Mouse (Mus musculus) thymus, adult 2 months (tissue): Measurements from ENCODE around the gene Prrt3. TPM values are rescaled to one million over a fixed set of nuclear protein-coding genes. Genes with fewer than 3 reads are reported as not detected.

Experiments
- DNase-seq: peaks from one replicate; pipeline ENCODE4 v3.0.0; 2021
- H3K27ac ChIP-seq: fragments of 200-500 bp; 2 replicates; pipeline ENCODE4 v1.5.1; 2012; ENCODE audit warnings: low read length, control low read depth; ENCODE audit not compliant: control insufficient read depth, insufficient read depth
- H3K27me3 ChIP-seq: fragments of 200-500 bp; 2 replicates; pipeline ENCODE4 v1.6.1; 2012; ENCODE audit warnings: mild to moderate bottlenecking, low read length, moderate library complexity, mixed read lengths; ENCODE audit not compliant: control insufficient read depth, insufficient read depth
- H3K36me3 ChIP-seq: fragments of 200-500 bp; 2 replicates; pipeline ENCODE4 v1.6.1; 2012; ENCODE audit warnings: mild to moderate bottlenecking, low read length, moderate library complexity; ENCODE audit not compliant: control insufficient read depth, insufficient read depth
- H3K4me1 ChIP-seq: fragments of 200-500 bp; replicated peaks from 2 replicates; pipeline ENCODE4 v1.6.1; 2012; ENCODE audit warnings: low read length; ENCODE audit not compliant: control insufficient read depth, insufficient read depth
- H3K4me3 ChIP-seq: fragments of 200-500 bp; 2 replicates; pipeline ENCODE4 v1.5.1; 2012; ENCODE audit warnings: mild to moderate bottlenecking, low read length, control low read depth, moderate library complexity; ENCODE audit not compliant: control insufficient read depth, insufficient read depth
- CTCF ChIP-seq: fragments of 200-500 bp; IDR thresholded peaks from 2 replicates; pipeline ENCODE4 v1.5.1; 2012; ENCODE audit warnings: mild to moderate bottlenecking, control low read depth, low read length, moderate library complexity, borderline replicate concordance; ENCODE audit not compliant: control insufficient read depth, poor library complexity, insufficient read depth; ENCODE audit errors: extremely low read depth
- POLR2A ChIP-seq: fragments of 200-500 bp; IDR thresholded peaks from 2 replicates; pipeline ENCODE4 v1.6.1; 2012; ENCODE audit warnings: mild to moderate bottlenecking, low read length, control low read depth, moderate library complexity; ENCODE audit not compliant: control insufficient read depth, poor library complexity, insufficient read depth; ENCODE audit errors: extremely low read depth
- WGBS: fragments of 180-500 bp; shearing (Covaris S2); methylation state at CpG from one replicate; pipeline ENCODE4 v1.1.7; 2018; 5-methylcytosine and 5-hydroxymethylcytosine counted together
- polyA plus RNA-seq: library from polyadenylated mRNA; depleted of rRNA; stranded (reverse); fragments of >200 nt; gene quantifications from 2 replicates; pipeline ENCODE4 v1.2.3, GENCODE M21; 2012; rRNA removed

The Prrt3 gene
- polyA plus RNA-seq, result 0.16 and 0.28 TPM in 2 replicates

DNA sequence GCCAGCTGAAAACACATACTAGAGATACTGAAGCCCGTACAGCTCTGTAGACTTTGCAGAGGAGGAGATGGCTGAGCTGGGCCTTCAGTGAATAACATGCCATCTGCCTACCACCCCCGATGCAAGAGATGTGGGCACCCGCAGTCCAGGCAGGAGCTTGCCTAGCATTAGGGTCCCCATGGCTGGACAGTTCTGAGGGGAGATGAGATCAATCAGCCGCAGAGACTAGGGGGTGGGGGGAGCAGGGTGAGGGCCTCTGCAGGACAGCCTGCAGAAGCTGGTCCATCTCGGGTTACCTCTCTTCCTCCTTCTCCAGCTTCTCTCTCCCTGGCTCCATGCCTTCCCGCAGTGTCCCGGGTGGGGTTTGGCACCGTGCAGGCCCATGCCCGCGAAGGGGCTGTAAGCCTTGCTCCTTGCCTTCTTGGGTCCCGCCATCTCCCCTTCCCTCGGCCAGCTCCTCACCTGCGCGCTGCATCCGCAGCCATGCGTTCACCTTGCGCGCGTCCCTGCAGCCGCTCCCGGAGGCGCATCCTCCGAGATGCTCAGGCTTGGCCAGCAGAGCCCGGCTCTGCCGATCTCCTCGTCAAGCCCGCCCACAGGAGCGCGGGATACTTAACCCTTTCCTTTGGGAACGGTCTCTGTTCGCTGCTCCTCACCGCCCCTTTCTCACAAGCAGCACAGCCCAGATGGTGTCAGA, at the start of gene Prrt3:
Gene Prrt3 (minus strand): TSS at position 544 of the 697 bp plus-strand sequence.
- TF ChIP-seq CTCF (no peak), POLR2A (no peak)
- no peak within 1 kb of the TSS for H3K4me3 ChIP-seq

DNA sequence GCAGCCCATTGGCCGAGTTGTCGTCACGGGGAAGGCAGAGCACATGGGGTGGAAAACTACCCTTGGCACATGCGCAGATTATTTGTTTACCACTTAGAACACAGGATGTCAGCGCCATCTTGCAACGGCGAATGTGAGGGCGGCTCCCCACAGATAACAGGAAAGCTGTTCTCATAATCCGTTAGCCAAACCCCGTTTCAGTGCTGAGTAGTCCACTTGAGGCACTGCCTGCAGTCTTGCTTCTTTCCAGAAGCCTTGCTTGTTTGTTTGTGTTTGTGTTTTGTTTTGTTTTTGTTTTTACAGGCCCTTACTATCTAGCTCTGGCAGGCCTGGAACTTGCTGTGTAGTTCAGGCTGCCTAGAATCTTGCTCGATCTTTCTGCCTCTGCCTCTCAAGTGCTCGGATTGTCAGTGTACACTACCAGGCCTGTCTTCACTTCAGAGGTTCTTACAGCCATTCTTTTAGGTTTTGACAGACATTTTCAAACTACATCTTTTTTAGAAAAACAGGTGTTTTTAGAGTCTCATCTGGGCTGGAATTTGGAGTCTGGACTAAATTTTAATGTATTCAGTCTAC, 42.3 kb upstream of the Prrt3 start:
- Histone ChIP-seq H3K36me3 (0 out of 2 replicates have a peak, but pooled peaks cover 3% of the 10 kb centered on the region), H3K4me3 (no peak overlapping the region), H3K27me3 (no peaks in the 10 kb centered on the region), H3K27ac (no peak overlapping the region), H3K4me1 (no peaks in the 10 kb centered on the region)
- 97% methylated on average over 12 of the region's 12 CpGs for WGBS
- no peak for DNase-seq
- TF ChIP-seq CTCF (no peak), POLR2A (no peak)

More for the DNA sequence above, at the start of gene Prrt3:
- Histone ChIP-seq H3K4me1 (peaks cover 9% of the 10 kb centered on the region; the same call in 1 of the 2 replicates), H3K36me3 (no peaks in the 10 kb centered on the region), H3K27ac (no peak within 1 kb of the TSS), H3K27me3 (no peaks in the 10 kb centered on the region)
- 55% methylated on average over 32 of the region's 32 CpGs for WGBS
- DNase-seq, result no peak

DNA sequence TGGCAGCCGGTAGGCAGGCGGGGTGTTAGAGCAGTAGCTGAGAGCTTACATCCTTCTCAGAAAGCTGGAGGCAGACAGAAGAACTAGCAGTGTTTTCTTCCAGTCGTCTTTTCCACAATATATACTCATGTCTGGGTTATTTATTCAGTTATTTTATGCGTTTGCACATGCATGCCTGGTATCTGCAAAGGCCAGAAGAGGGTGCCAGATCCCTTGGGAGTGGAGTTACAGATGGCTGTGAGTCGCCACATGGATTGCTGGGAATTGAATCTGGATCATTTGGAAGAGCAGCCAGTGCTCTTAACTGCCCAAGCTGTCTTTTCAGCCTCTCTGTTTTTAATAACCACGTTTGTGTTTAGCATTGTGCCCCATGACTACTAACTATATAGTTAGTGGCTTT, 39.9 kb upstream of the Prrt3 start:
- no peaks in the 10 kb centered on the region for H3K4me1 ChIP-seq
- no peak for TF ChIP-seq CTCF
- no peak for TF ChIP-seq POLR2A
- H3K27me3 ChIP-seq, result no peaks in the 10 kb centered on the region
- WGBS, result 91% methylated on average over 6 of the region's 6 CpGs
- H3K36me3 ChIP-seq, result no peaks in the 10 kb centered on the region
- no peak overlapping the region for H3K27ac ChIP-seq
- no peak for DNase-seq
- H3K4me3 ChIP-seq, result no peak overlapping the region

DNA sequence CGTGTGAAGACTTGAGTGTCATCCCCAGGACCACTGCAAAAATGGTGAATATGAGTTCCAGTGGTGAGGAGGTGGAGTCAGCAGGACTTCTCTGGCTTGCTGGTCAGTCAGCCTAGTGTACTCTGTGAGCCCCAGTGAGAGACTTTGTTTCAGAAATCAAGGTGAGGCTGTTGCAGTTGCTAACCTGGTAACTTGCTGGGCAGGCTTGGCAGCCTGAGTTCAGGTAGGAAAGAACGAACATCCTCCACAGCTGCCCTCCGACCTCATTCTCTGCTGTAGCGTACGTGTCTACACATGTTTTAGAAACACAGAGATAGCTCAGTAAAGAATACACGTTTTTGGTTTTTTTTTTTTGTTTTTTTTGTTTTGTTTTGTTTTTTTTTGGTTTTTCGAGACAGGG, 33.2 kb upstream of the Prrt3 start:
- Histone ChIP-seq H3K4me1 (peaks cover 9% of the 10 kb centered on the region), H3K36me3 (no peaks in the 10 kb centered on the region), H3K27me3 (no peaks in the 10 kb centered on the region), H3K4me3 (no peak overlapping the region), H3K27ac (no peak overlapping the region)
- no peak for DNase-seq
- WGBS, result 91% methylated on average over 7 of the region's 7 CpGs
- no peak for TF ChIP-seq POLR2A

DNA sequence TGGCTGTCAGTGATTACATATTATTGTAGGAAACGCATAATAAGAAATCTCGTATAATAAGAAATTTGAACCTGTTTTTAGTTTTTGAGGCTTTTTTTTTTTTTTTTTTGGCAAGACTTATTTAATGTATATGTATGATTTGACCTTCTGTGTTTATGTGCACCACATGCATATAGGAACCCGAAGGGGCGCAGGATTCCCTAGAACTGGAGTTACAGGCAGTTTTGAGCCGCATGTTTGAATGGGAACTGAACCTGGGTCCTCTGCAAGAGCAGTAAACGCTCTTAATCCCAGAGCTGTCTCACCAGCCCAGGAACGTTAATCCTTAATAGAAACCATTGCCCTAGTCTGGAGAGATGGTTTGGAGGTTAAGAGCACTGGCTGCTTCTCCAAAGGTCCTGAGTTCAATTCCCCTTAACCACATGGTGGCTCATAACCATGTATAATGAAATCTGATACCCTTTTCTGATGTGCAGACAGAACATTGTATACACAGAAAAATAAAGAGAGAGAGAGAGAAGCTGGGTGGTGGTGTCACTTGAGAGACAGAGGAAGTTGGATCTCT, 30.2 kb upstream of the Prrt3 start:
- no peaks in the 10 kb centered on the region for H3K36me3 ChIP-seq
- 9% methylated on average over 7 of the region's 7 CpGs for WGBS
- H3K4me3 ChIP-seq, result peak overlapping the region; percentile 77
- no peak overlapping the region for H3K27ac ChIP-seq
- TF ChIP-seq POLR2A, result no peak
- no peak for TF ChIP-seq CTCF
- H3K4me1 ChIP-seq, result peaks cover 11% of the 10 kb centered on the region
- no peak for DNase-seq
- H3K27me3 ChIP-seq, result no peaks in the 10 kb centered on the region

DNA sequence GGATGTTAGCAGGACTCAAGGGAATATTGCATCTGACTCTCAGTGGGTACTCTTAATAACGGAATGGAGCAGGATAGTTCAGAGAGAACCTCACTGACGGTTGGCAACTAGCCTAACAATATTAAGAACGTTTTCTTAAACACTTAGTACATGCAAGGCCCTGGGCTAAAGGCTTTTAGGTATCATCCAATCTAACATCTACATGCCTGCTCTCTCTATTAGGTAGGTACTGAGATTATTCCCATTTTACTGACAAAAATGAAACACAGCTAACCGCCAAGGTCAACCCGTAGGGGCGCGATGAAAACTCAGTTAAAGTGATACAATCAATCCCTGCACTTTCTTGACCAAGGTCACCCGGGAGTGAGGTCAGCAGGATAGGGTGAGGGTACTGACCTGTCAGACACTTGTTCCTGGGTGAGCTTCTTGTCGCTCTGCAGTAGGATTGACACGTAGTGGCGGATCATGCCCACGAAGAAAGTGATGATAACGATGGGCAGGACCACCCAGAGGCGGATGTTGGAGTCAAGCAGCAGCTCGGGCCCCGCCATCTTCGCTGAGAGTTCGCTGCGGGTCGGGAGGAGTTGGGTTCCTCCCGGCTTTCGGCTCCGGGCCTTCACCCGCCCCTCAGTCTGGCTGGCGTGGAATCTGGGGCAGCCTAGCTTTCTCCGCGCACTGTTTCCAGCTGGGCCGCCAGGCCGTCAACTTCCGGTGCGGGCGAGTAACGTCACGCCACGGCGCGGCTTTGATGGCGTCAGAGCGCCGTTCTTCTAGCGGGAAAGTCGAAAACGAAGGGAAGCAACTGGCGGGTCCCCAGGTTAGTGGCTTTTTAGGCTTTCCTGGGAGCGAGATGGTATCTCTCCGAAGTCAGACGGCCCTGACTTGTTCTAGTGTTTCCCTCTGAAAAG, 29.5 kb upstream of the Prrt3 start, which contains the start of the genes Emc3 and Fancd2:
Gene Emc3 (minus strand): TSS at position 721 of the 908 bp plus-strand sequence.
Gene Fancd2 (plus strand): TSS at position 751 of the 908 bp plus-strand sequence.
- TF ChIP-seq CTCF, result 0 out of 2 replicates have a peak, but pooled peaks have one; percentile 42
- peak; percentile 56 for TF ChIP-seq POLR2A

More for the DNA sequence above, 29.5 kb upstream of the Prrt3 start, which contains the start of the genes Emc3 and Fancd2:
- Histone ChIP-seq H3K4me3 (peak within 1 kb of the TSS; percentile 77), H3K36me3 (no peaks in the 10 kb centered on the region; the same call in 1 of the 2 replicates), H3K27ac (0 out of 2 replicates have a peak within 1 kb of the TSS, but pooled peaks have one; percentile 2), H3K27me3 (no peaks in the 10 kb centered on the region), H3K4me1 (peaks cover 11% of the 10 kb centered on the region)
- 1% methylated on average over 47 of the region's 47 CpGs for WGBS
- DNase-seq, result peak; percentile 94
